Mouse (Mus musculus) neural tube, embryonic 11.5 days (tissue): Measurements from ENCODE around the gene Smg6. TPM values are rescaled to one million over a fixed set of nuclear protein-coding genes. Genes with fewer than 3 reads are reported as not detected.

Experiments
- ATAC-seq: fragments of 200-750 bp; cut with Nextera tagmentation; 2 replicates; pipeline ENCODE4 v1.8.0; 2017; ENCODE audit warnings: moderate number of reproducible peaks, mild to moderate bottlenecking, moderate TSS enrichment, moderate library complexity; ENCODE audit not compliant: insufficient read depth, low FRiP score, low TSS enrichment
- DNase-seq: peaks from one replicate; pipeline ENCODE4 v3.0.0-alpha.2; 2015; ENCODE audit warnings: low spot score
- H3K27ac ChIP-seq: fragments of 300-500 bp; sonication (generic); 2 replicates; pipeline ENCODE4 v1.5.1; 2014; ENCODE audit warnings: low read depth, mild to moderate bottlenecking, low read length
- H3K27me3 ChIP-seq: fragments of 300-500 bp; sonication (generic); 2 replicates; pipeline ENCODE4 v1.6.1; 2014; ENCODE audit warnings: mild to moderate bottlenecking, low read length, mixed read lengths; ENCODE audit not compliant: control insufficient read depth, insufficient read depth
- H3K36me3 ChIP-seq: fragments of 300-500 bp; sonication (generic); 2 replicates; pipeline ENCODE4 v1.6.1; 2014; ENCODE audit warnings: mild to moderate bottlenecking, low read length, moderate library complexity, mixed read lengths; ENCODE audit not compliant: control insufficient read depth, insufficient read depth
- H3K4me1 ChIP-seq: fragments of 300-500 bp; sonication (generic); 2 replicates; pipeline ENCODE4 v1.6.1; 2014; ENCODE audit warnings: low read length, mixed read lengths; ENCODE audit not compliant: control insufficient read depth, insufficient read depth
- H3K4me2 ChIP-seq: fragments of 300-500 bp; sonication (generic); 2 replicates; pipeline ENCODE4 v1.6.1; 2014; ENCODE audit warnings: low read depth, mild to moderate bottlenecking, moderate library complexity
- H3K4me3 ChIP-seq: fragments of 300-500 bp; sonication (generic); 2 replicates; pipeline ENCODE4 v1.5.1; 2014; ENCODE audit warnings: low read depth, low read length
- H3K9ac ChIP-seq: fragments of 300-500 bp; sonication (generic); 2 replicates; pipeline ENCODE4 v1.6.1; 2014; ENCODE audit warnings: mild to moderate bottlenecking, low read length
- H3K9me3 ChIP-seq: fragments of 300-500 bp; sonication (generic); 2 replicates; pipeline ENCODE4 v1.6.1; 2016; ENCODE audit warnings: low read length; ENCODE audit not compliant: control insufficient read depth
- WGBS: fragments of 180-500 bp; shearing (Covaris S2); extraction: QIAGEN DNeasy Blood & Tissue Kit; methylation state at CpG from one replicate; pipeline ENCODE4 v1.1.7; 2014; 5-methylcytosine and 5-hydroxymethylcytosine counted together
- polyA plus RNA-seq: library from polyadenylated mRNA; unstranded; fragments of >200 nt; fragmentation: Nextera tagmentation; extraction: Ambion mirVana; gene quantifications from 2 replicates; pipeline ENCODE4 v1.2.1, GENCODE M21; 2014

Gene Smg6
- polyA plus RNA-seq, 1 experiment from 2014 or later = 17.4 TPM

GRCm38 (mm10) chr11:75158432-75158831 lies 232.8 kb downstream of the Smg6 start:
- H3K36me3 ChIP-seq = peaks cover 6% of the 10 kb centered on the region
- H3K4me3 ChIP-seq = no peak overlapping the region
- no peak overlapping the region for H3K4me2 ChIP-seq
- H3K4me1 ChIP-seq = no peaks in the 10 kb centered on the region
- no peak for DNase-seq
- no peak overlapping the region for H3K9ac ChIP-seq
- WGBS = 94% methylated on average over 14 of the region's 14 CpGs
- ATAC-seq = no peak
- no peaks in the 10 kb centered on the region for H3K9me3 ChIP-seq
- no peak overlapping the region for H3K27ac ChIP-seq
- peaks cover 2% of the 10 kb centered on the region; the same call in 1 of the 2 replicates for H3K27me3 ChIP-seq

DNA sequence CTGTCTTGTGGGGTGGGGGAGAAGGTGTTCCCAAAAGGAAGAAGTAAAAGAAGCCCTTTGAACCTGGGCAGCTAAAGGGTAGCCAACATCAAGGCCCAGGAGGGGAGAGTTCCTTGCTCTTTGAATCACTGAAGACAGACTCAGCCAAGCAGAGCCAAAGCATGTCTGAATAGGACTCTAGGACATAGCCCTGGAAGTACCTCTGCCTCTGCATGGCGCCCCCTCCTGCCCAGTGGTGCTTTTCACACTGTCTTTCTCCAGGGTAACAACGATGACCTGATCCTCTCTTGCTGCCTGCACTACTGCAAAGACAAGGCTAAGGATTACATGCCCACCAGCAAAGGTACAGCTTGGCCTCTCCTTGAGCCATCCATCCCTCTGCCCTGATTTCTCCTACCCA lies 233.9 kb downstream of the Smg6 start:
- no peak for ATAC-seq

DNA sequence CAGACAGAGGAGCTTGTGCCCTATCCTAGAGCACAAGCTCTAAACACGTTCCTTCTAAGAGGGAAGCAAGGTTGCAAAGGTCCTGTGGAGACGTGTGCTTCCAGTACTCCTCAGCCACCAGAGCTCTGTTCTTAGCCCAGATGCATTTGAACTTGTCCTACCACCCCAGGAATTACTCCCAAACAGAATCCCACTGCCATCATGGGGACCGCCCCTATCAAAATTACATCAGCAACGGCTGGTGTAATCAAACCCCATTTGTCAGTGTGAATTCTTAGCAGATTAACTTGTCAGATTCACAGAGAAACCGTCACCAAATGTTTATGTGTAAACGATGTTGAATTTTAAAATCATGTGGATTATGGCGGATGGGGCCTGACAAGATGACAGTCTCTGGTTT lies 235.3 kb downstream of the Smg6 start:
- Histone ChIP-seq H3K27me3 (peaks cover 27% of the 10 kb centered on the region), H3K4me1 (peaks cover 5% of the 10 kb centered on the region), H3K9ac (no peak overlapping the region), H3K4me3 (no peak overlapping the region), H3K9me3 (no peaks in the 10 kb centered on the region), H3K4me2 (no peak overlapping the region), H3K27ac (no peak overlapping the region), H3K36me3 (peaks cover 9% of the 10 kb centered on the region)
- WGBS = 87% methylated on average over 7 of the region's 7 CpGs
- ATAC-seq (no peak), DNase-seq (no peak)

More for the DNA sequence above, 233.9 kb downstream of the Smg6 start:
- no peak for DNase-seq
- Histone ChIP-seq H3K4me2 (no peak overlapping the region), H3K27me3 (peaks cover 13% of the 10 kb centered on the region), H3K27ac (no peak overlapping the region), H3K36me3 (peaks cover 9% of the 10 kb centered on the region), H3K4me1 (no peaks in the 10 kb centered on the region), H3K9ac (no peak overlapping the region), H3K4me3 (no peak overlapping the region), H3K9me3 (no peaks in the 10 kb centered on the region)
- WGBS = 54% methylated on average over 2 of the region's 2 CpGs

DNA sequence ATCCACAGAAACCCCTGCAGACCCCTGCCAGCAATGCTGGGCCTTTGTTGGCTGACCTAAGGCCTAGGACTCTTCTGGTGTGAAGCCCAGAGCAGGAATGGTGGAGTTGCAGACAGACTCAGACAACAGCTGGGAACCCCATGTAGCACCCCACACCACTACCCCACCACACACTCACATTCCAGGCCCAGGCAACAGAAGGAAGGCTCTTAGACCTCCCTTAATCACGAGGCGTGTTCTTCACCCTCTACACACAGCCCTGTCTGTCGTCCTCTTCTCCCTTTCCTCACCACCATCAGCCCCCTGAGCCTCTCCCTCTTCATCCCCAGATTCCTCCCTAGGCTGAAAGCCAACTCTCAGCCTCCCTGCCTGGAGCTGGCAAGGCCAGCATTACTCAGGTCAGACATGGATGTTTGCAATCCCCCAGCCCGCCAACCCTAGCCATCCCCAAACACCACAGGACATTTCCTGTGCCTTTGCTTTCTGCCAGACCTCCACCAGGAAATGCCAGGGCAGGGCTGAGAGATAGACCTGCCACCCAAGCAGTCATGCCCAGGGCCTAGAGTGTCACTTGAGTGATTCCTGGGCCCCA lies 235.9 kb downstream of the Smg6 start:
- H3K4me2 ChIP-seq = no peak overlapping the region
- ATAC-seq (no peak), DNase-seq (no peak)
- H3K9ac ChIP-seq = no peak overlapping the region
- no peaks in the 10 kb centered on the region for H3K9me3 ChIP-seq
- no peak overlapping the region for H3K4me3 ChIP-seq
- peaks cover 32% of the 10 kb centered on the region for H3K27me3 ChIP-seq
- H3K27ac ChIP-seq = no peak overlapping the region
- H3K36me3 ChIP-seq = peaks cover 9% of the 10 kb centered on the region
- H3K4me1 ChIP-seq = peaks cover 10% of the 10 kb centered on the region
- 79% methylated on average over 4 of the region's 4 CpGs for WGBS

- no peaks in the 10 kb centered on the region for H3K9me3 ChIP-seq
- no peak overlapping the region for H3K4me2 ChIP-seq
- ATAC-seq = no peak
- no peak overlapping the region for H3K27ac ChIP-seq
- H3K27me3 ChIP-seq = peaks cover 43% of the 10 kb centered on the region
- H3K36me3 ChIP-seq = peaks cover 9% of the 10 kb centered on the region
- no peak for DNase-seq
- H3K4me3 ChIP-seq = no peak overlapping the region
- H3K4me1 ChIP-seq = peaks cover 19% of the 10 kb centered on the region
- 91% methylated on average over 12 of the region's 12 CpGs for WGBS
- no peak overlapping the region for H3K9ac ChIP-seq
Measured at GRCm38 (mm10) chr11:75162591-75163080, 237.0 kb downstream of the Smg6 start.

DNA sequence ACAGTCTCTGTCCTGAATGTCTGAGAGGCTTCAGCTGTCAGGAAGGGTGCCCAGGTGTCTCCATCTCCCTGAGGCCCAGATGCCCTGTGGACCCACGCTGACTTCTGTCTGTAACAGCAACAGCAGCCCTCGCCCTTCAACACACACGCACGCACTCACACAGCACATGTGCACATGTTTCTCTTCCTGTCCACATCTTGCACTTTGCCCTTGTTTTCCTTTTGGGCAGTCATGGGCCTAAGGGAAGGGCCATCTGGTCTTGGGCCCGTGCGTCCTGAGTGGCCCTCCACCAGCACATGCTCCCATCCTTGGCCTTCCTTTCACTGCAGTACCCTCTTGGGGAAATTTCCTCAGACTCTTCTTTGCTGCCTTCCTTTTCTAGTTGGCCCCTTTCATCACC lies 237.8 kb downstream of the Smg6 start:
- H3K4me2 ChIP-seq = no peak overlapping the region
- H3K27me3 ChIP-seq = peaks cover 51% of the 10 kb centered on the region
- no peak overlapping the region for H3K27ac ChIP-seq
- H3K9me3 ChIP-seq = no peaks in the 10 kb centered on the region
- H3K4me3 ChIP-seq = no peak overlapping the region
- H3K9ac ChIP-seq = no peak overlapping the region
- ATAC-seq (no peak), DNase-seq (no peak)
- peaks cover 25% of the 10 kb centered on the region for H3K4me1 ChIP-seq
- WGBS = 79% methylated on average over 6 of the region's 6 CpGs
- H3K36me3 ChIP-seq = peaks cover 9% of the 10 kb centered on the region

DNA sequence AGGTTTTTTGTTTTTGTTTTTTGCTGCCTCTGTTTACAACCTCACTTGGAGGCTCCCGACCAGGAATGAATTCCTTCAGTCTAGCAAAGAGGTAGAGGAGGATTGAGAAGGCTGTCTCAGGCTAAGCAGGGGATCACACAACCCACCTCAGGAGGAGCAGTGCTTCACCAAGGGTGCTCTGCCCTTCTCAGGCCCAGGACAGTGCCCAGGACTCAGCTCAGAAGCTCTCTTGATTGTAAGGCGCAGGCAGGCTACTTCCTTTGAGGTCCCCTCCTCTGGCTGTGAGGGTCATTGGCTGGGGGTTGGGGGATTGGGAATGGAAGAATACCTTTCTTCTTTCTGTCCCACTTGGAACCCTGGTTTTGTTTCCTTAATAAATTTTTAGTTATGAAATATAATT lies 238.4 kb downstream of the Smg6 start:
- H3K9me3 ChIP-seq = no peaks in the 10 kb centered on the region
- H3K36me3 ChIP-seq = peaks cover 9% of the 10 kb centered on the region
- no peak overlapping the region for H3K4me3 ChIP-seq
- WGBS = 62% methylated on average over 2 of the region's 2 CpGs
- no peak overlapping the region for H3K9ac ChIP-seq
- H3K27ac ChIP-seq = no peak overlapping the region
- DNase-seq = no peak
- no peak overlapping the region for H3K4me2 ChIP-seq
- peaks cover 58% of the 10 kb centered on the region for H3K27me3 ChIP-seq
- ATAC-seq = no peak
- peaks cover 29% of the 10 kb centered on the region for H3K4me1 ChIP-seq

- ATAC-seq (no peak), DNase-seq (no peak)
- WGBS = 13% methylated on average over 15 of the region's 15 CpGs
- H3K9ac ChIP-seq = no peak overlapping the region
- H3K27me3 ChIP-seq = peaks cover 65% of the 10 kb centered on the region
- no peak overlapping the region for H3K27ac ChIP-seq
- no peaks in the 10 kb centered on the region for H3K9me3 ChIP-seq
- H3K4me3 ChIP-seq = no peak overlapping the region
- H3K4me1 ChIP-seq = peaks cover 29% of the 10 kb centered on the region
- H3K36me3 ChIP-seq = peaks cover 9% of the 10 kb centered on the region
- no peak overlapping the region for H3K4me2 ChIP-seq
Measured at GRCm38 (mm10) chr11:75164750-75165149, 239.1 kb downstream of the Smg6 start.

GRCm38 (mm10) chr11:75165441-75166192 lies 240.0 kb downstream of the Smg6 start:
- 3% methylated on average over 52 of the region's 54 CpGs for WGBS
- Histone ChIP-seq H3K9ac (no peak overlapping the region; the same call in 1 of the 2 replicates), H3K4me1 (peaks cover 32% of the 10 kb centered on the region), H3K36me3 (peaks cover 9% of the 10 kb centered on the region), H3K9me3 (no peaks in the 10 kb centered on the region), H3K27ac (no peak overlapping the region), H3K27me3 (peaks cover 73% of the 10 kb centered on the region), H3K4me3 (peak overlapping the region; percentile 54), H3K4me2 (peak overlapping the region; percentile 71)
- peak; percentile 62 for DNase-seq
- ATAC-seq = no peak
